Mouse (Mus musculus) limb, embryonic 11.5 days (tissue): ENCODE measurements around the gene Elmo2. TPM values are rescaled to one million over a fixed set of nuclear protein-coding genes. Genes with fewer than 3 reads are reported as not detected.

Experiments
- ATAC-seq: fragments of 200-750 bp; cut with Nextera tagmentation; 2 replicates; pipeline ENCODE4 v1.8.0; 2017; ENCODE audit warnings: low read depth; ENCODE audit not compliant: insufficient number of reproducible peaks, low FRiP score, low TSS enrichment
- DNase-seq: peaks from one replicate; pipeline ENCODE4 v3.0.0-alpha.2; 2015; ENCODE audit warnings: low spot score
- H3K27ac ChIP-seq: fragments of 300-500 bp; sonication (generic); replicated peaks from 2 replicates; pipeline ENCODE4 v1.5.1; 2014; ENCODE audit warnings: low read depth, mild to moderate bottlenecking, low read length
- H3K27me3 ChIP-seq: fragments of 300-500 bp; sonication (generic); 2 replicates; pipeline ENCODE4 v1.6.1; 2014; ENCODE audit warnings: mild to moderate bottlenecking, low read length, mixed read lengths; ENCODE audit not compliant: control insufficient read depth, insufficient read depth
- H3K36me3 ChIP-seq: fragments of 300-500 bp; sonication (generic); 2 replicates; pipeline ENCODE4 v1.6.1; 2014; ENCODE audit warnings: mild to moderate bottlenecking, low read length, moderate library complexity, mixed read lengths; ENCODE audit not compliant: control insufficient read depth, insufficient read depth
- H3K4me1 ChIP-seq: fragments of 300-500 bp; sonication (generic); 2 replicates; pipeline ENCODE4 v1.6.1; 2014; ENCODE audit warnings: low read length, mixed read lengths; ENCODE audit not compliant: control insufficient read depth, insufficient read depth
- H3K4me2 ChIP-seq: fragments of 300-500 bp; sonication (generic); 2 replicates; pipeline ENCODE4 v1.6.1; 2014; ENCODE audit warnings: low read depth, mild to moderate bottlenecking, moderate library complexity; ENCODE audit not compliant: severe bottlenecking
- H3K4me3 ChIP-seq: fragments of 300-500 bp; sonication (generic); 2 replicates; pipeline ENCODE4 v1.5.1; 2014; ENCODE audit warnings: low read depth, low read length
- H3K9ac ChIP-seq: fragments of 300-500 bp; sonication (generic); 2 replicates; pipeline ENCODE4 v1.6.1; 2014; ENCODE audit warnings: mild to moderate bottlenecking, low read length
- H3K9me3 ChIP-seq: fragments of 300-500 bp; sonication (generic); 2 replicates; pipeline ENCODE4 v1.6.1; 2016; ENCODE audit warnings: low read length; ENCODE audit not compliant: control insufficient read depth
- whole genome bisulfite sequencing: fragments of 180-500 bp; shearing (Covaris S2); extraction: QIAGEN DNeasy Blood & Tissue Kit; methylation state at CpG from one replicate; pipeline ENCODE4 v1.1.7; 2014; 5-methylcytosine and 5-hydroxymethylcytosine counted together
- polyA plus RNA-seq: library from polyadenylated mRNA; unstranded; fragments of >200 nt; fragmentation: Nextera tagmentation; extraction: Ambion mirVana; gene quantifications from 2 replicates; pipeline ENCODE4 v1.2.1, GENCODE M21; 2014

Elmo2 gene
- polyA plus RNA-seq, 1 experiment from 2014 or later: 86.0 TPM

DNA sequence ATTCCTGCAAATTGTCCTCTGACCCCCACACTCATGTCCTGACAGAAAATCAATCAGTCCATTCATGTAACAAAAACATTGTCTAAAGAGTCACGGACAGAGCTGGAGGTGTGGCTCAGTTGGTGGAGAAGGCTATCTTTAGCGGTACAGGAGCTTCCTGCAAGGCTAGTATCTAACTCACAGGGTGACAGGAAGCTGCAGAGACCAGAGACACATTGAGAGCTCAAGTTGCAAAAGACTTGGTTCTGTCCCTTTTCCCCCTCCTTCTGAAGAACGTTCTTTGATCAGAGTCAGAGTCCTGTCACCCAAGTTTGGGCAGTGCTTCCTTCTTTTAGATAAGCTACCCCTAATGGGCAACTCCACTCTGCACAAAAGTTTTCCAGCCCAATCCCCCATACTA is 3.4 kb upstream of the Elmo2 start:
- Histone ChIP-seq H3K9me3 (no peaks in the 10 kb centered on the region), H3K9ac (no peak overlapping the region), H3K4me1 (peaks cover 9% of the 10 kb centered on the region), H3K4me3 (no peak overlapping the region), H3K36me3 (no peaks in the 10 kb centered on the region), H3K4me2 (no peak overlapping the region), H3K27me3 (no peaks in the 10 kb centered on the region; the same call in 1 of the 2 replicates), H3K27ac (no peak overlapping the region)
- no peak for DNase-seq
- ATAC-seq: no peak
- 52% methylated on average over 3 of the region's 3 CpGs for WGBS

DNA sequence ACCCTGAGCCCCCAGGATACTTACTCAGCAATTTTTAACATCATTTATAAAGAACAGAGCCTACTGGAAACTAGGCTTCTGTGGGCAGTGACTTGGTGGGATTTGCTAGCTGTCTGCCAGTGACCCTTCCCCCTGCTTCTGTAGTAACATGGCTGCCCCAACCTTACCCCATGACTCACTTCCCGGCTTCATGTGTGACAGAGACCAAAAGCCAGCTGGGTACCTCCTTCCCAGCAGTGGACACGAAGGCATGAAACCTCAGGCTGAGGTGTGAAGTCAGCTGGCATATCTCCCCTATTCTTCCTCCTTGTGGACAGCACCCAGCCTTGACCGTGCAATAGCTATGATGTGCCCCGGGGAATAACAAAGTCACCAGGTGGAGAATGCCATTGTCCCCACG is 2.5 kb upstream of the Elmo2 start:
- H3K4me2 ChIP-seq: no peak overlapping the region
- H3K27ac ChIP-seq: no peak overlapping the region
- 70% methylated on average over 5 of the region's 5 CpGs for WGBS
- peaks cover 13% of the 10 kb centered on the region for H3K4me1 ChIP-seq
- H3K9me3 ChIP-seq: no peaks in the 10 kb centered on the region
- H3K27me3 ChIP-seq: no peaks in the 10 kb centered on the region; the same call in 1 of the 2 replicates
- ATAC-seq (no peak), DNase-seq (no peak)
- H3K36me3 ChIP-seq: no peaks in the 10 kb centered on the region
- no peak overlapping the region for H3K4me3 ChIP-seq
- H3K9ac ChIP-seq: no peak overlapping the region

GRCm38 (mm10) chr2:165327386-165327785 is 1.1 kb upstream of the Elmo2 start:
- Histone ChIP-seq H3K4me2 (peak overlapping the region; percentile 79; the same call in 1 of the 2 replicates), H3K36me3 (no peaks in the 10 kb centered on the region), H3K4me3 (no peak overlapping the region), H3K9me3 (no peaks in the 10 kb centered on the region), H3K27me3 (no peaks in the 10 kb centered on the region; the same call in 1 of the 2 replicates), H3K9ac (no peak overlapping the region), H3K27ac (no peak overlapping the region), H3K4me1 (peaks cover 13% of the 10 kb centered on the region)
- DNase-seq: no peak
- 49% methylated on average over 7 of the region's 7 CpGs for WGBS
- ATAC-seq: no peak

DNA sequence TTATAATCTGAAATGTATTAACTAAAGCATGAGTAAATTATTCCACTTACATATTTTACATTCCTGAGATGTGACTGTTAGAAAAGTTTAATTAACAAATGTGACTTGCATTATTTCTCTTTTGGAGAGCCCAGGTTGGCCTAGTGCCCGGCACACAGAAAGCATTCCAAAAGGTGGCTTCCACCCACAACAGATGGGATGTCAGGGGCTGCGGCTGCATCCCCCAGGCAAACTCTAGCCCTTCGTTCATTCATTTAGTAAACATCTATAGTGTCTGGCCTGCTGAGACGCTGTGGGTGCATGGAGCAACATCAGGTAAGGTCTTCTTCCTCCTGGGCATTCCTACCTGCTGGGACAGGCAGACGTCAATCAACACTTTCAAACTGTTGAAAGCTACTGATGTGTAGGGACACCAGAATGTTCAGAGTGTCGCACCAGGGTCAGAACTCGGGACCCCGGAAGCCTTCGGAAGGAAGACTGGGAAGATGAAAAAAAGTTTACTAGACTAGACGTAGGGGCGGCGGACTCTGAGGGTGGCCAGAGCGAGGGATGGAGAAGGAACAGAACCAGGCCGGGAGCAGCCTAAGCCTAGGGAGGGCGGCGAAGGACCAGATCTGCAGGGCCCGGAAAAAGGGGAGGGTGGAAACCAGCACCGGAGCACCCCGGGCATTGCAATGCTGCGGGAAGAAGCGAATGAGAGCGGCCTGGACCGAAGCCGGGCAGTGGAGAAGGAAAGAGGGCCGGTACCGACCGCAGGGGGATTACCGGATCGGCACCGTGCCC is 567 bp downstream of the Elmo2 start:
- WGBS: 2% methylated on average over 30 of the region's 30 CpGs
- no peaks in the 10 kb centered on the region; the same call in 1 of the 2 replicates for H3K27me3 ChIP-seq
- H3K27ac ChIP-seq: no peak overlapping the region
- peak overlapping the region; percentile 77 for H3K4me3 ChIP-seq
- H3K4me2 ChIP-seq: peak overlapping the region; percentile 79
- H3K9me3 ChIP-seq: no peaks in the 10 kb centered on the region
- ATAC-seq (peak; percentile 28), DNase-seq (no peak)
- H3K36me3 ChIP-seq: no peaks in the 10 kb centered on the region
- H3K4me1 ChIP-seq: peaks cover 20% of the 10 kb centered on the region
- peak overlapping the region; percentile 89 for H3K9ac ChIP-seq

GRCm38 (mm10) chr2:165323928-165324327 is 2.4 kb downstream of the Elmo2 start:
- H3K27me3 ChIP-seq: no peaks in the 10 kb centered on the region
- H3K36me3 ChIP-seq: no peaks in the 10 kb centered on the region
- peaks cover 20% of the 10 kb centered on the region for H3K4me1 ChIP-seq
- H3K4me3 ChIP-seq: no peak overlapping the region
- no peak overlapping the region for H3K27ac ChIP-seq
- no peak overlapping the region for H3K9ac ChIP-seq
- DNase-seq (no peak), ATAC-seq (no peak)
- H3K9me3 ChIP-seq: no peaks in the 10 kb centered on the region
- H3K4me2 ChIP-seq: no peak overlapping the region
- 76% methylated on average over 5 of the region's 5 CpGs for WGBS

- H3K4me1 ChIP-seq: peaks cover 20% of the 10 kb centered on the region
- no peaks in the 10 kb centered on the region for H3K36me3 ChIP-seq
- 79% methylated on average over 5 of the region's 5 CpGs for WGBS
- H3K27ac ChIP-seq: no peak overlapping the region
- DNase-seq: no peak
- H3K4me3 ChIP-seq: no peak overlapping the region
- no peak overlapping the region for H3K9ac ChIP-seq
- H3K27me3 ChIP-seq: no peaks in the 10 kb centered on the region
- no peaks in the 10 kb centered on the region for H3K9me3 ChIP-seq
- no peak for ATAC-seq
- no peak overlapping the region for H3K4me2 ChIP-seq
Observed at GRCm38 (mm10) chr2:165323484-165323883, 2.8 kb downstream of the Elmo2 start.

DNA sequence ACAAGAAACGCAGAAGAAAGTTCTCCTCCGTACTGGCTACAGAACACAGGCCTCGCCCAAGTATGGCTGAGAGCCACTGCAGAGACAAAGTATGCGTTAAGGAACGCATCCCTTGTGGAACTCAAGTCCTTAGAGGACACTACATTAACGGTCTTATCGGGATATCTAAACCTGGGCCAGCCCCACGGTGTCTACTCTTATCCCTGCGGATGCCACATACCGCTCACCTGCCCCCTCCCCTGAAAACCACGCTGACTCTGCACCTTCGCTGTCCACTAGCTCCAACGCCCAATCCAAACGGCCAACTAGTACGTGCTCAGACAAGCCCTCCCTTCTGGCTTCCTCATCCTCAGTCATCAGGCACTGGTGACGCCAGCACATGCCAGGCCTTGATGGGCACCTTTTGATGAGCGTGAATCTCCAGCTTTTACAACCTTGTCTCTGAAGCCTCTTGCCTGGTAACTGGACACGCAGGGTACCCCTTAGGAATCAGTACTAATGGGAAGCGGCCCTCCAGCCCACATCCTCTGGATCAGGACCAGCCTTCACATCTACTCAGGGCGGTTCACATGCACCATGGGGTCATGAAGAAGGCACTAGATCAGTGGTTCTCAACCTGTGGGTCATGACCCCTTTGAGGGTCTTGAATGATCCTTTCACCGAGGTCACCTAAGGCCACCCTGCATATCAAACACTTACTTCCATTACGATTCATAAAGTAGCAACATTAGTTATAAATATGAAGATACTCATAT is 4.1 kb downstream of the Elmo2 start:
- Histone ChIP-seq H3K4me3 (no peak overlapping the region), H3K9ac (no peak overlapping the region), H3K27ac (no peak overlapping the region), H3K4me2 (no peak overlapping the region), H3K9me3 (no peaks in the 10 kb centered on the region), H3K4me1 (peaks cover 32% of the 10 kb centered on the region), H3K27me3 (no peaks in the 10 kb centered on the region), H3K36me3 (no peaks in the 10 kb centered on the region)
- ATAC-seq (no peak), DNase-seq (no peak)
- 82% methylated on average over 22 of the region's 22 CpGs for WGBS

DNA sequence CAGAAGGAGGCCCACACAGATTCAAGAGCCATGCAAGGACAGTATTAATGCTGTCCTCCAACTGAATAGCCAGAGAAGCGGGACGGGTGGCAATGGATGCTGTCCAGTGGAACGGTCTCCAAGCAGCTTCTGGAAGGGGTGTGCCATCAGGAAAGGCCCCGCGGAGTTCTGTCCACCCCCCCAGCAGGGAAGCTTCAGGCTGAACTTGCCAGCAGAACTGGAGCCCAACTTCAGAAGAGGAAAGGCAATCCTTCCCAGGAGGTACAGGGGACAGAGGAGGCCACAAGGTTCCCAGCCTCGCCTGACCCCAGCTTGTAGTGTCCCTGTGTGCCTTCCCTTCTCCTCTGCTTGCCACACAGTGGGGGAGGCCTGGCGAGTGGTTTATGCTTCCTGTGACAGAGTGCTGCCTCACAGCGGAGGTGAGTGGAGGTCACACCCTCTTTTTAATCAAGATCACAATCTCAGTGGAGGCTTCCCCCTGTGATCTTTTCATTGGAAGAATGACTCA is 4.8 kb downstream of the Elmo2 start:
- Histone ChIP-seq H3K4me3 (no peak overlapping the region), H3K4me2 (no peak overlapping the region), H3K9me3 (no peaks in the 10 kb centered on the region), H3K27ac (no peak overlapping the region), H3K9ac (no peak overlapping the region), H3K4me1 (peaks cover 40% of the 10 kb centered on the region), H3K27me3 (no peaks in the 10 kb centered on the region), H3K36me3 (no peaks in the 10 kb centered on the region)
- WGBS: 64% methylated on average over 8 of the region's 8 CpGs
- ATAC-seq: no peak
- DNase-seq: no peak
